Mouse (Mus musculus): ENCODE data around the gene Sema4c.

DNA sequence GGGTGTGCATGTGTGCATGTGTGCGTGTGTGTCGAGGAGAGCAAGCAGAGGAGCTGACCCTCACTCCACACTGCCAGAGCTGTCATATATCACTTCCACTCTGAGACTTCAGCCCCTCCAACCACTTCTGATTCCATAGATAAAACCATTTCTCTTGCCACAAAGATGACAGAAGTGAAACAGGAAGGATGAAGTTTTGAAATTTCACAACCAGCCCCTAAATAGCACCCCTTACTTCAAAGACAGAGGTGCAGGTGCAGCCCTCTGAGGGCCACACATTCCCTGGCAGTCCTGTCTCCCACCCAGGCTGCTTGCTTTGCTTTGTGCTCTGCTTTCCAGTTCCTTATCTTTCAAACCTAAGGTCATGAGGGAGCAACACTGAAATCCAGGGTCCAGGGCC lies 33.3 kb upstream of the Sema4c start:
- TF ChIP-seq CTCF (IDR thresholded peaks at IDR 0.05; ENCODE audit: low read depth) (no peak), EP300 (IDR thresholded peaks at IDR 0.05; ENCODE audit: low read depth) (no peak)
